Mouse (Mus musculus) testis, adult 2 months (tissue): ENCODE results near the gene Ly75. TPM values are rescaled to one million over a fixed set of nuclear protein-coding genes. Genes with fewer than 3 reads are reported as not detected.

ENCODE experiments used
- H3K27ac ChIP-seq: fragments of 200-500 bp; 2 replicates; pipeline ENCODE4 v1.5.1; 2012; ENCODE audit warnings: low read depth, low read length; ENCODE audit not compliant: control insufficient read depth, insufficient read depth
- H3K27me3 ChIP-seq: fragments of 200-500 bp; 2 replicates; pipeline ENCODE4 v1.6.1; 2012; ENCODE audit warnings: mild to moderate bottlenecking, low read length, moderate library complexity; ENCODE audit not compliant: control insufficient read depth, insufficient read depth
- H3K36me3 ChIP-seq: fragments of 200-500 bp; 2 replicates; pipeline ENCODE4 v1.6.1; 2012; ENCODE audit warnings: mild to moderate bottlenecking, low read length; ENCODE audit not compliant: control insufficient read depth, insufficient read depth
- H3K4me1 ChIP-seq: fragments of 200-500 bp; 2 replicates; pipeline ENCODE4 v1.6.1; 2012; ENCODE audit warnings: low read length; ENCODE audit not compliant: control insufficient read depth, insufficient read depth
- H3K4me3 ChIP-seq: fragments of 200-500 bp; 2 replicates; pipeline ENCODE4 v1.5.1; 2012; ENCODE audit warnings: low read depth, mild to moderate bottlenecking, low read length, moderate library complexity, mixed read lengths; ENCODE audit not compliant: control insufficient read depth
- CTCF ChIP-seq: fragments of 200-500 bp; IDR thresholded peaks from 2 replicates; pipeline ENCODE4 v1.5.1; 2012; ENCODE audit warnings: low read depth, mild to moderate bottlenecking, inconsistent platforms, low read length, moderate library complexity; ENCODE audit not compliant: control insufficient read depth, insufficient read depth, insufficient replicate concordance
- POLR2A ChIP-seq: fragments of 200-500 bp; IDR thresholded peaks from 2 replicates; pipeline ENCODE4 v1.6.1; 2012; ENCODE audit warnings: low read depth, mild to moderate bottlenecking, inconsistent platforms, low read length, moderate library complexity; ENCODE audit not compliant: control insufficient read depth
- polyA plus RNA-seq: library from polyadenylated mRNA; depleted of rRNA; stranded (reverse); fragments of >200 nt; gene quantifications from 2 replicates; pipeline ENCODE4 v1.2.3, GENCODE M21; 2012

Gene Ly75
- polyA plus RNA-seq, 1 experiment, result 0.54 TPM

GRCm38 (mm10) chr2:60409989-60410763, 27.1 kb upstream of the Ly75 start:
- H3K27me3 ChIP-seq, result no peaks in the 10 kb centered on the region
- TF ChIP-seq CTCF (no peak), POLR2A (no peak)
- no peak overlapping the region for H3K4me3 ChIP-seq
- H3K27ac ChIP-seq, result no peak overlapping the region
- no peaks in the 10 kb centered on the region for H3K36me3 ChIP-seq
- H3K4me1 ChIP-seq, result no peaks in the 10 kb centered on the region

GRCm38 (mm10) chr2:60409194-60409593, 26.1 kb upstream of the Ly75 start:
- no peaks in the 10 kb centered on the region for H3K27me3 ChIP-seq
- no peaks in the 10 kb centered on the region for H3K36me3 ChIP-seq
- H3K4me3 ChIP-seq, result no peak overlapping the region
- TF ChIP-seq CTCF (no peak), POLR2A (no peak)
- H3K4me1 ChIP-seq, result no peaks in the 10 kb centered on the region
- H3K27ac ChIP-seq, result no peak overlapping the region

GRCm38 (mm10) chr2:60407387-60407786, 24.3 kb upstream of the Ly75 start:
- no peaks in the 10 kb centered on the region for H3K4me1 ChIP-seq
- H3K27me3 ChIP-seq, result no peaks in the 10 kb centered on the region
- H3K27ac ChIP-seq, result no peak overlapping the region
- H3K36me3 ChIP-seq, result no peaks in the 10 kb centered on the region
- H3K4me3 ChIP-seq, result no peak overlapping the region
- TF ChIP-seq POLR2A (no peak), CTCF (no peak)

GRCm38 (mm10) chr2:60405431-60405830, 22.3 kb upstream of the Ly75 start:
- no peak for TF ChIP-seq POLR2A
- TF ChIP-seq CTCF, result no peak
- no peaks in the 10 kb centered on the region for H3K4me1 ChIP-seq
- no peaks in the 10 kb centered on the region for H3K27me3 ChIP-seq
- H3K27ac ChIP-seq, result no peak overlapping the region
- no peaks in the 10 kb centered on the region for H3K36me3 ChIP-seq
- no peak overlapping the region for H3K4me3 ChIP-seq

- no peak for TF ChIP-seq CTCF
- no peak for TF ChIP-seq POLR2A
These were observed 21.7 kb upstream of the Ly75 start for GRCm38 (mm10) chr2:60404763-60405162.

GRCm38 (mm10) chr2:60401694-60402093, 18.6 kb upstream of the Ly75 start:
- H3K27ac ChIP-seq, result no peak overlapping the region
- H3K4me1 ChIP-seq, result no peaks in the 10 kb centered on the region
- H3K27me3 ChIP-seq, result no peaks in the 10 kb centered on the region

More at GRCm38 (mm10) chr2:60404763-60405162, 21.7 kb upstream of the Ly75 start:
- H3K27me3 ChIP-seq, result no peaks in the 10 kb centered on the region
- H3K36me3 ChIP-seq, result no peaks in the 10 kb centered on the region
- no peak overlapping the region for H3K27ac ChIP-seq
- no peak overlapping the region for H3K4me3 ChIP-seq
- H3K4me1 ChIP-seq, result no peaks in the 10 kb centered on the region

GRCm38 (mm10) chr2:60393786-60394185, 10.7 kb upstream of the Ly75 start:
- no peaks in the 10 kb centered on the region for H3K27me3 ChIP-seq
- no peak overlapping the region for H3K27ac ChIP-seq
- TF ChIP-seq POLR2A, result no peak
- no peak for TF ChIP-seq CTCF
- no peaks in the 10 kb centered on the region for H3K4me1 ChIP-seq
- no peak overlapping the region for H3K4me3 ChIP-seq
- H3K36me3 ChIP-seq, result no peaks in the 10 kb centered on the region

More at GRCm38 (mm10) chr2:60401694-60402093, 18.6 kb upstream of the Ly75 start:
- Histone ChIP-seq H3K36me3 (no peaks in the 10 kb centered on the region), H3K4me3 (no peak overlapping the region)
- TF ChIP-seq POLR2A (no peak), CTCF (no peak)

GRCm38 (mm10) chr2:60392286-60392685, 9.2 kb upstream of the Ly75 start:
- no peak overlapping the region for H3K27ac ChIP-seq
- H3K36me3 ChIP-seq, result no peaks in the 10 kb centered on the region
- no peaks in the 10 kb centered on the region for H3K27me3 ChIP-seq
- H3K4me3 ChIP-seq, result no peak overlapping the region
- no peaks in the 10 kb centered on the region for H3K4me1 ChIP-seq
- no peak for TF ChIP-seq CTCF
- no peak for TF ChIP-seq POLR2A
